Mouse (Mus musculus) myocyte (in vitro differentiated cells): ENCODE data around the gene Tle3.

Experiments used
- CEBPB ChIP-seq: IDR thresholded peaks from 2 replicates; pipeline ENCODE4 v1.6.1; 2011; ENCODE audit warnings: mild to moderate bottlenecking, moderate library complexity; ENCODE audit not compliant: poor library complexity, insufficient read depth, severe bottlenecking
- E2F4 ChIP-seq: IDR thresholded peaks from one replicate; pipeline ENCODE4 v1.6.1; 2011; ENCODE audit warnings: mild to moderate bottlenecking, control low read depth, moderate library complexity; ENCODE audit not compliant: insufficient read depth
- MAX ChIP-seq: IDR thresholded peaks from one replicate; pipeline ENCODE4 v1.6.1; 2011; ENCODE audit warnings: low read depth, mild to moderate bottlenecking, control low read depth
- MYOG ChIP-seq, 3 experiments: IDR thresholded peaks; one replicate each; pipeline ENCODE4 v1.6.1; 2011; ENCODE audit warnings: control low read depth in 2 of 3, low read depth in 2 of 3, mild to moderate bottlenecking in 2 of 3; ENCODE audit not compliant: insufficient read length in 2 of 3, control insufficient read depth in 1 of 3, insufficient read depth in 1 of 3
- POLR2A ChIP-seq: IDR thresholded peaks from one replicate; pipeline ENCODE4 v1.6.1; 2011; ENCODE audit warnings: low read depth, mild to moderate bottlenecking, control low read depth, moderate library complexity; ENCODE audit not compliant: insufficient read length
- POLR2AphosphoS2 ChIP-seq: IDR thresholded peaks from one replicate; pipeline ENCODE4 v1.6.1; 2011; ENCODE audit warnings: low read depth, control low read depth; ENCODE audit not compliant: insufficient read length
- SRF ChIP-seq: IDR thresholded peaks from one replicate; pipeline ENCODE4 v1.6.1; 2011; ENCODE audit warnings: low read depth; ENCODE audit not compliant: control insufficient read depth, insufficient read length
- TCF12 ChIP-seq: IDR thresholded peaks from one replicate; pipeline ENCODE4 v1.6.1; 2011; ENCODE audit warnings: mild to moderate bottlenecking, control low read depth; ENCODE audit not compliant: poor library complexity, insufficient read depth, severe bottlenecking
- USF1 ChIP-seq: IDR thresholded peaks from one replicate; pipeline ENCODE4 v1.6.1; 2011; ENCODE audit warnings: low read depth, mild to moderate bottlenecking, control low read depth, moderate library complexity

DNA sequence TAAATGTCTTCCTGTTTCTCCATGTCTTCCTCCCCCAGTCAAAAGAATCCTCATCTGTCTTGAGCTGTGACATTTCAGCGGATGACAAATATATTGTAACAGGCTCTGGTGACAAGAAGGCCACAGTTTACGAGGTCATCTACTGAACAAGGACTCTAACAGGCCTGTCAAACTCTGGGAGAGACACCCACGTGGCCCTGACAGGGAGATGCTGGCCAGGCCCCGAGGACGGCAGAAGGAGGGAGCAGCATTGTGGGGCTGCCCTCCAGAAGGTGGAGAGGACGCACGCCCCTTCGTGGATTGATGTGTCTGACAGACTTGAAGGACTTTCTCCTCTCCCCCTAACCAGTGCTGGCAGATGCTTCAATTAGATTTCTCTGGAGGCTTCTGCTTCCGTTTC is 44.4 kb downstream of the Tle3 start:
- no peak for TF ChIP-seq USF1
- no peak for TF ChIP-seq E2F4
- TF ChIP-seq POLR2AphosphoS2, result no peak
- TF ChIP-seq POLR2A, result no peak
- no peak for TF ChIP-seq MYOG (IDR thresholded peaks at IDR 0.05; ENCODE audit: control insufficient read depth in 1 of 3, insufficient read depth in 1 of 3, insufficient read length in 2 of 3, low read depth in 2 of 3)
- TF ChIP-seq MAX, result no peak
- TF ChIP-seq CEBPB, result no peak
- no peak for TF ChIP-seq TCF12
- no peak for TF ChIP-seq SRF
